Mouse (Mus musculus): ENCODE measurements around the gene Gars. TPM values are rescaled to one million over a fixed set of nuclear protein-coding genes. Genes with fewer than 3 reads are reported as not detected.

The Gars gene
- polyA plus RNA-seq, 1 experiment from 2014 or later: 172 TPM

DNA sequence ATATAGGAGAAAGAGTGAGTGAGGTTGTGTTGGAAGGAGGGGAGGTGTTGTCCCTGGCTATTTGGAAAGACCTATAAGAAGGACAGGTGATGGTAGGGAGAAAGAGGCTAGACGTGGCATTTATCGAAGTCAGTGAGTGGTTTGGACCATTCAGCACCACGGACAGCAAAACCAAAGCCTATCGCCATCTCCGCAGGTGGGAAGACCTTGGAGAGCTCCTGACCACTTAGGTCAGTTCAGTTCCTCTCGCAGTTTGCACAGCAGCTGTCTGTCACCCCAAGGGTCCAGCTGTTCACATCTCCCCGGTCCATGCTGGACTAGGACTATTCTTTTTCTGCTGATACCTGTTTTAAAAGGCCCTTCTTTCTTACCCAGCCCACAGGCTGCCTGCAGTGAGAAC is 70.6 kb downstream of the Gars start:
- Histone ChIP-seq H3K27me3 (replicated peaks; ENCODE audit: control insufficient read depth, insufficient read depth, low read length) (no peaks in the 10 kb centered on the region), H3K9me3 (ENCODE audit: control insufficient read depth, low read length) (no peaks in the 10 kb centered on the region), H3K27ac (ENCODE audit: low read length) (no peak overlapping the region), H3K4me2 (ENCODE audit: low read depth, low read length) (no peak overlapping the region), H3K4me1 (ENCODE audit: control insufficient read depth, insufficient read depth, low read length) (no peaks in the 10 kb centered on the region), H3K9ac (ENCODE audit: low read depth, low read length) (no peak overlapping the region), H3K36me3 (ENCODE audit: control insufficient read depth, insufficient read depth, low read length) (no peaks in the 10 kb centered on the region), H3K4me3 (ENCODE audit: low read length) (no peak overlapping the region)
- ATAC-seq: no peak
- 12% methylated on average over 7 of the region's 7 CpGs for WGBS

DNA sequence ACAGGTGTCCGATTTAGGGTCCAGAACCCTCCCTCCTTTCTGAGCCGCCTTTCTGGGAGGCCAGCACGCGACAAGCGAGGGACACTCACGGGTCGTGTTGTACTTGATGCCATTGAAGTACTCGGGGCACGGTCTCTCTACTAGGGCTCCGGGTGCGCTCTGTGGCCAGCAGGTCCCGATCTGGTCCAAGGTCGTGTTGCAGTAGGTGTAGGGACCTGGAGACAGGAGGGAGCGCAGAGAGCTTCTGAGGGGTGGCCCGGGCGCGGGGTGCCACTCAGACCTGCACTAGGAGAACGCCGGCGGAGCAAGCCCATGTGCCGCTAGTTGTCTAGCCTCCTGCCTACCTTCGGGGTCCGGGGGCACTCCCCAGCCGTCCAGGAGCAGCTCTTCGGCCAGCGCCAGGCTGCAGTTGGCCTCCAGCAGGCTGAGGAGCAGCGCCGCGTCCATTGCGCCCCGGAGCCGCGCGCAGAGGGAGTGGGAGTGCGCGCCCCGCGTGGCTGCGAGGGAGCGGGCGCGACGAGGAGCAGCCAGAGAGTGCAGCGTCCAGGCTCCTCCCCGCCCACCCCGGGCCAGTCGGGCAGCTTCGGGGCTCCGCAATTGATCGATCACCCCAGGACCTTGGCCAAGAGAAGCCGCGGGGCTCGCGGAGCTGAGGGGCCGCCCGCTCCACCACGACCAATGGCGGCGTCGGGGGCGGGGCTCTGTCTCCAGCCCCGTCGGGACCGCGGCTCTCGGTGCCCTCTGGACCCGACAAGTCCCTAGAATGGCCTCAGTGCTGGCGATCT is 79.7 kb downstream of the Gars start:
- Histone ChIP-seq H3K36me3 (ENCODE audit: control insufficient read depth, insufficient read depth, low read length) (no peaks in the 10 kb centered on the region), H3K27me3 (replicated peaks; ENCODE audit: control insufficient read depth, insufficient read depth, low read length) (peaks cover 46% of the 10 kb centered on the region), H3K9me3 (ENCODE audit: control insufficient read depth, low read length) (no peaks in the 10 kb centered on the region), H3K27ac (ENCODE audit: low read length) (no peak overlapping the region), H3K4me1 (ENCODE audit: control insufficient read depth, insufficient read depth, low read length) (peaks cover 10% of the 10 kb centered on the region), H3K4me3 (ENCODE audit: low read length) (peak overlapping the region; percentile 58), H3K9ac (ENCODE audit: low read depth, low read length) (peak overlapping the region; percentile 48), H3K4me2 (ENCODE audit: low read depth, low read length) (peak overlapping the region; percentile 96)
- under 1% methylated on average over 55 of the region's 68 CpGs for WGBS
- peak; percentile 80 for ATAC-seq

DNA sequence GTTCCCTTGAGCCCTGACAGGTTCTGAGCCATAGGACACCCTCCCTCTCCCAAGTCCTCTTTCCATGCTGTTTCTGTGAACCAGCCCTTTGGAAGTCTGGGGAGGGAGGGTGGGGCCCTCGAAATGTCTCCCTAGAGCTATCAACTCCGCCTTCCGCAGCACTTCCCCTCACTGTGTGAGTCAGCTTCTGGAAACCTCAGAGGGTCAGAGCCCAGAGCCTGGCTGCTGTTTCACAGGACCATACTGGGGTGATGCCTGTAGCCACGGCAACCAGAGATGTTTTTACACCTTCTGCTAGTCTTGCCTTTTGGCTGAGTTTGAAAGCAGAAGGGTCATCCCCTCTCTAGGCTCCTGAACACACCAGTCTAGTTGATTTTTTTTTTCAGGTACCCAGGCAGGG is 85.2 kb downstream of the Gars start:
- H3K9ac ChIP-seq (ENCODE audit: low read depth, low read length): no peak overlapping the region
- 26% methylated on average over 4 of the region's 4 CpGs for WGBS

GRCm38 (mm10) chr6:55126576-55126975 is 88.8 kb downstream of the Gars start:
- Histone ChIP-seq H3K27ac (ENCODE audit: low read length) (no peak overlapping the region), H3K36me3 (ENCODE audit: control insufficient read depth, insufficient read depth, low read length) (no peaks in the 10 kb centered on the region), H3K9ac (ENCODE audit: low read depth, low read length) (no peak overlapping the region), H3K4me2 (ENCODE audit: low read depth, low read length) (no peak overlapping the region), H3K4me1 (ENCODE audit: control insufficient read depth, insufficient read depth, low read length) (no peaks in the 10 kb centered on the region), H3K4me3 (ENCODE audit: low read length) (no peak overlapping the region), H3K27me3 (replicated peaks; ENCODE audit: control insufficient read depth, insufficient read depth, low read length) (no peaks in the 10 kb centered on the region), H3K9me3 (ENCODE audit: control insufficient read depth, low read length) (no peaks in the 10 kb centered on the region)
- ATAC-seq: no peak
- 85% methylated on average over 5 of the region's 5 CpGs for WGBS

More for the DNA sequence above, 85.2 kb downstream of the Gars start:
- H3K27ac ChIP-seq (ENCODE audit: low read length): no peak overlapping the region
- no peak overlapping the region for H3K4me3 ChIP-seq (ENCODE audit: low read length)
- ATAC-seq: no peak
- H3K9me3 ChIP-seq (ENCODE audit: control insufficient read depth, low read length): no peaks in the 10 kb centered on the region
- no peak overlapping the region for H3K4me2 ChIP-seq (ENCODE audit: low read depth, low read length)
- H3K36me3 ChIP-seq (ENCODE audit: control insufficient read depth, insufficient read depth, low read length): no peaks in the 10 kb centered on the region
- peaks cover 10% of the 10 kb centered on the region for H3K27me3 ChIP-seq (replicated peaks; ENCODE audit: control insufficient read depth, insufficient read depth, low read length)
- H3K4me1 ChIP-seq (ENCODE audit: control insufficient read depth, insufficient read depth, low read length): 0 out of 2 replicates have a peak, but pooled peaks cover 1% of the 10 kb centered on the region

DNA sequence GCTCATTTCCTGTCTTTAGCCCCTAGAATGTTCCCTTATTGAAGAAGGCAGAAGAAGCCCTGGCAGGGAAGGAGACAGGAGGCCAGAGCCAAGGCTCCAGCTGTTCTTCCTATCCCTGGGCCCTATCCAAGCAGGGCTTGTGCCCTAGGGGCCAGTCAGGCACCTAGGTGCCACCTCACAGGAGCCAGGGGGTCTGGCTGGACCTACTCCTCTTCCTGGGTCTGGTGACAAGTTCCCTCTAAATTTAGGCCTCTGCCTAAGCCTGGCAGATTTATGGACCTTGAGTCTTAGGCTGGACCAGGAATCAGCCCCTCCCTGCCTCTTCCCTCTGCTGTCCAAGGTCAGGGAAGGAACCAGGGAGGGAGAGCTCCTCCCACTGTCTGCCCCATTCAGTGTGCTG is 90.6 kb downstream of the Gars start:
- ATAC-seq: no peak
- Histone ChIP-seq H3K9ac (ENCODE audit: low read depth, low read length) (no peak overlapping the region), H3K27ac (ENCODE audit: low read length) (no peak overlapping the region)

More for the DNA sequence above, 90.6 kb downstream of the Gars start:
- Histone ChIP-seq H3K9me3 (ENCODE audit: control insufficient read depth, low read length) (no peaks in the 10 kb centered on the region), H3K4me2 (ENCODE audit: low read depth, low read length) (no peak overlapping the region), H3K36me3 (ENCODE audit: control insufficient read depth, insufficient read depth, low read length) (no peaks in the 10 kb centered on the region), H3K4me1 (ENCODE audit: control insufficient read depth, insufficient read depth, low read length) (no peaks in the 10 kb centered on the region), H3K4me3 (ENCODE audit: low read length) (no peak overlapping the region), H3K27me3 (replicated peaks; ENCODE audit: control insufficient read depth, insufficient read depth, low read length) (no peaks in the 10 kb centered on the region)

Other genes with a start within 250 kb of the Gars start
- gene Znrf2, start 221.1 kb upstream of the Gars start, polyA plus RNA-seq (2015; fragmentation: Nextera tagmentation; extraction: Ambion mirVana): 5.0 and 5.5 TPM in 2 replicates
- 4.8 TPM in 2 replicates for gene Nod1, start 65.4 kb upstream of the Gars start, polyA plus RNA-seq (2015; fragmentation: Nextera tagmentation; extraction: Ambion mirVana)
- 9.6 and 13.2 TPM in 2 replicates for gene Ggct, start 45.1 kb upstream of the Gars start, polyA plus RNA-seq (2015; fragmentation: Nextera tagmentation; extraction: Ambion mirVana)
- gene Crhr2, start 95.0 kb downstream of the Gars start, polyA plus RNA-seq (2015; fragmentation: Nextera tagmentation; extraction: Ambion mirVana): 0.22 TPM in 2 replicates
- 0.33 TPM in 1 of 2 replicates, not detected in the other for gene Inmt, start 137.0 kb downstream of the Gars start, polyA plus RNA-seq (2015; fragmentation: Nextera tagmentation; extraction: Ambion mirVana)
- 5.8 and 6.4 TPM in 2 replicates for gene Mindy4, start 165.4 kb downstream of the Gars start, polyA plus RNA-seq (2015; fragmentation: Nextera tagmentation; extraction: Ambion mirVana)